Mouse (Mus musculus) lung, postnatal 0 days (tissue): ENCODE results near the gene a.

Experiments used
- CTCF ChIP-seq: IDR thresholded peaks from 2 replicates; pipeline ENCODE4 v1.5.1; 2016; ENCODE audit warnings: antibody characterized with exemption, mild to moderate bottlenecking
- EP300 ChIP-seq: IDR thresholded peaks from 2 replicates; pipeline ENCODE4 v1.6.1; 2016; ENCODE audit warnings: antibody characterized with exemption, mild to moderate bottlenecking, control low read depth

DNA sequence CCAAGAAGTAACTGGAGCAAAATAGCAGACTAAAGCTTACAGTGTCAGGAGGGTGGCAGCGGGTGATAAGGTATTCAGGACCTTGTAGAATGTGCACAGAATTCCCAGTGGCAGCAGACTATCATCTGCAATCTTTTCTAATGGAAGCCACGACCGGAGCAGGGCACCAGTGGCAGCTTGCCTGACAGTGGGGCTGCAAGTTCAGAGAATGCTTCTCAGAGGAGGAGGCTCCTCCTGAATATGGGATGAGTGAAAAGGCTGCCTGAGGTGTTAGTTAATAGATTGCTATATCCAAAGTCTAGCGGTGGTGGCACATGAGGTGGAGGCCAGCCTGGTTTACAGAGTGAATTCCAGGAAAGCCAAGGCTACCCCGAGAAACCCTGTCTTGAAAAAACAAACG, 1.8 kb upstream of the a start:
- TF ChIP-seq CTCF (no peak), EP300 (no peak)
